Mouse (Mus musculus) embryonic facial prominence, embryonic 15.5 days (tissue): ENCODE data around the gene Hist2h3c1. TPM values are rescaled to one million over a fixed set of nuclear protein-coding genes. Genes with fewer than 3 reads are reported as not detected.
A peak's percentile ranks its signal among the peaks of the same experiment; 100 is the strongest.
"Not testable (repeated sequence)": the region's sequence is repeated elsewhere in the genome, so short reads cannot be mapped to it uniquely, and the experiment has no call there.

Source experiments
- ATAC-seq: fragments of 200-750 bp; cut with Nextera tagmentation; 2 replicates; pipeline ENCODE4 v1.8.0; 2017; ENCODE audit warnings: low read depth, moderate TSS enrichment; ENCODE audit not compliant: insufficient number of reproducible peaks, low FRiP score, low TSS enrichment
- H3K27ac ChIP-seq: fragments of 300-500 bp; sonication (generic); replicated peaks from 2 replicates; pipeline ENCODE4 v1.5.1; 2015; ENCODE audit warnings: mild to moderate bottlenecking, inconsistent platforms
- H3K27me3 ChIP-seq: fragments of 300-500 bp; sonication (generic); 2 replicates; pipeline ENCODE4 v1.6.1; 2015; ENCODE audit warnings: inconsistent platforms
- H3K36me3 ChIP-seq: fragments of 300-500 bp; sonication (generic); 2 replicates; pipeline ENCODE4 v1.6.1; 2015; ENCODE audit warnings: mild to moderate bottlenecking, inconsistent platforms
- H3K4me1 ChIP-seq: fragments of 300-500 bp; sonication (generic); 2 replicates; pipeline ENCODE4 v1.6.1; 2015; ENCODE audit warnings: inconsistent platforms
- H3K4me2 ChIP-seq: fragments of 300-500 bp; sonication (generic); replicated peaks from 2 replicates; pipeline ENCODE4 v1.6.1; 2015; ENCODE audit warnings: mild to moderate bottlenecking, inconsistent platforms
- H3K4me3 ChIP-seq: fragments of 300-500 bp; sonication (generic); replicated peaks from 2 replicates; pipeline ENCODE4 v1.5.1; 2015; ENCODE audit warnings: mild to moderate bottlenecking, inconsistent platforms
- H3K9ac ChIP-seq: fragments of 300-500 bp; sonication (generic); 2 replicates; pipeline ENCODE4 v1.6.1; 2015; ENCODE audit warnings: inconsistent platforms
- H3K9me3 ChIP-seq: fragments of 300-500 bp; sonication (generic); replicated peaks from 2 replicates; pipeline ENCODE4 v1.6.1; 2016; ENCODE audit warnings: inconsistent platforms
- WGBS: fragments of 180-500 bp; shearing (Covaris S2); methylation state at CpG from one replicate; pipeline ENCODE4 v1.1.7; 2015; 5-methylcytosine and 5-hydroxymethylcytosine counted together
- polyA plus RNA-seq: library from polyadenylated mRNA; unstranded; fragments of >200 nt; fragmentation: Nextera tagmentation; extraction: Ambion mirVana; gene quantifications from 2 replicates; pipeline ENCODE4 v1.2.1, GENCODE M21; 2015

Gene Hist2h3c1
- polyA plus RNA-seq, 1 experiment from 2014 or later, result 1.6 TPM

GRCm38 (mm10) chr3:96235836-96236235 lies 10.6 kb upstream of the Hist2h3c1 start:
- WGBS, result 53% methylated on average over 3 of the region's 3 CpGs
- H3K27ac ChIP-seq, result no peak overlapping the region
- H3K27me3 ChIP-seq, result no peaks in the 10 kb centered on the region
- no peak overlapping the region for H3K4me2 ChIP-seq
- H3K4me3 ChIP-seq, result no peak overlapping the region
- no peak for ATAC-seq
- no peaks in the 10 kb centered on the region for H3K36me3 ChIP-seq
- peaks cover 16% of the 10 kb centered on the region for H3K4me1 ChIP-seq
- no peaks in the 10 kb centered on the region for H3K9me3 ChIP-seq
- no peak overlapping the region for H3K9ac ChIP-seq

GRCm38 (mm10) chr3:96236834-96237334 lies 9.6 kb upstream of the Hist2h3c1 start:
- Histone ChIP-seq H3K27ac (no peak overlapping the region), H3K27me3 (no peaks in the 10 kb centered on the region), H3K36me3 (no peaks in the 10 kb centered on the region), H3K9me3 (no peaks in the 10 kb centered on the region), H3K9ac (peak overlapping the region; percentile 44; the same call in 1 of the 2 replicates), H3K4me1 (peaks cover 19% of the 10 kb centered on the region), H3K4me3 (peak overlapping the region; percentile 45), H3K4me2 (peak overlapping the region; percentile 50)
- WGBS, result 70% methylated on average over 4 of the region's 4 CpGs
- no peak for ATAC-seq

- no peaks in the 10 kb centered on the region for H3K9me3 ChIP-seq
- H3K4me2 ChIP-seq, result peak overlapping the region; percentile 50
- WGBS, result 12% methylated on average over 7 of the region's 7 CpGs
- H3K36me3 ChIP-seq, result no peaks in the 10 kb centered on the region
- peak overlapping the region; percentile 45 for H3K4me3 ChIP-seq
- H3K27ac ChIP-seq, result peak overlapping the region; percentile 65
- H3K4me1 ChIP-seq, result peaks cover 21% of the 10 kb centered on the region
- no peak for ATAC-seq
- no peaks in the 10 kb centered on the region for H3K27me3 ChIP-seq
- peak overlapping the region; percentile 44 for H3K9ac ChIP-seq
Observed at GRCm38 (mm10) chr3:96237335-96237903, 9.1 kb upstream of the Hist2h3c1 start.

GRCm38 (mm10) chr3:96237904-96238511 lies 8.5 kb upstream of the Hist2h3c1 start:
- no peaks in the 10 kb centered on the region for H3K9me3 ChIP-seq
- H3K27ac ChIP-seq, result peak overlapping the region; percentile 80
- no peaks in the 10 kb centered on the region for H3K27me3 ChIP-seq
- H3K4me1 ChIP-seq, result peaks cover 25% of the 10 kb centered on the region
- peak overlapping the region; percentile 45 for H3K4me3 ChIP-seq
- peak overlapping the region; percentile 44 for H3K9ac ChIP-seq
- 1% methylated on average over 12 of the region's 12 CpGs for WGBS
- H3K4me2 ChIP-seq, result peak overlapping the region; percentile 50
- no peak for ATAC-seq
- no peaks in the 10 kb centered on the region for H3K36me3 ChIP-seq

GRCm38 (mm10) chr3:96238954-96239793 lies 7.3 kb upstream of the Hist2h3c1 start, which contains the start of gene Hist2h3c2:
Hist2h3c2 (minus strand) TSS chr3:96239127.
- Histone ChIP-seq H3K4me3 (peak within 1 kb of the TSS; percentile 45), H3K4me1 (peaks cover 29% of the 10 kb centered on the region), H3K9ac (peak within 1 kb of the TSS; percentile 44), H3K4me2 (peak within 1 kb of the TSS; percentile 50), H3K27ac (peak within 1 kb of the TSS; percentile 84)
- not testable (repeated sequence) for H3K27me3 ChIP-seq, H3K9me3 ChIP-seq, H3K36me3 ChIP-seq
- 0% methylated on average over 14 of the region's 68 CpGs for WGBS
- ATAC-seq, result peak; percentile 92

GRCm38 (mm10) chr3:96239949-96240798 lies 6.3 kb upstream of the Hist2h3c1 start, which contains the start of gene Hist2h2aa2:
Hist2h2aa2 (minus strand) TSS chr3:96240276.
- Histone ChIP-seq H3K9ac (peak within 1 kb of the TSS; percentile 18; the same call in 1 of the 2 replicates), H3K4me3 (peak within 1 kb of the TSS; percentile 38), H3K27ac (peak within 1 kb of the TSS; percentile 91), H3K4me2 (peak within 1 kb of the TSS; percentile 39), H3K4me1 (peaks cover 34% of the 10 kb centered on the region)
- H3K36me3 ChIP-seq, H3K27me3 ChIP-seq, H3K9me3 ChIP-seq: not testable (repeated sequence)
- WGBS, result 3% methylated on average over 31 of the region's 85 CpGs
- ATAC-seq, result peak; percentile 89

- Histone ChIP-seq H3K36me3 (no peaks in the 10 kb centered on the region), H3K9ac (peak overlapping the region; percentile 18; the same call in 1 of the 2 replicates), H3K27me3 (no peaks in the 10 kb centered on the region), H3K4me1 (peaks cover 34% of the 10 kb centered on the region), H3K9me3 (no peaks in the 10 kb centered on the region), H3K4me3 (peak overlapping the region; percentile 32), H3K27ac (peak overlapping the region; percentile 91), H3K4me2 (peak overlapping the region; percentile 39)
- 76% methylated on average over 9 of the region's 9 CpGs for WGBS
- ATAC-seq, result no peak
Observed at GRCm38 (mm10) chr3:96240799-96241197, 5.7 kb upstream of the Hist2h3c1 start.

- peaks cover 30% of the 10 kb centered on the region for H3K4me1 ChIP-seq
Observed at GRCm38 (mm10) chr3:96243921-96244572, 2.4 kb upstream of the Hist2h3c1 start.

GRCm38 (mm10) chr3:96245003-96245886 lies 1.2 kb upstream of the Hist2h3c1 start, which contains the start of gene Hist2h2aa1:
Hist2h2aa1 (plus strand) TSS chr3:96245497.
- H3K27me3 ChIP-seq, H3K36me3 ChIP-seq, H3K9me3 ChIP-seq: not testable (repeated sequence)
- peak within 1 kb of the TSS; percentile 99 for H3K27ac ChIP-seq
- peaks cover 31% of the 10 kb centered on the region for H3K4me1 ChIP-seq
- peak within 1 kb of the TSS; percentile 64 for H3K9ac ChIP-seq
- peak within 1 kb of the TSS; percentile 60 for H3K4me2 ChIP-seq
- WGBS, result 0% methylated on average over 21 of the region's 88 CpGs
- H3K4me3 ChIP-seq, result peak within 1 kb of the TSS; percentile 54
- ATAC-seq, result peak; percentile 88

More at GRCm38 (mm10) chr3:96243921-96244572, 2.4 kb upstream of the Hist2h3c1 start:
- Histone ChIP-seq H3K4me2 (peak overlapping the region; percentile 60), H3K9me3 (no peaks in the 10 kb centered on the region), H3K9ac (0 out of 2 replicates have a peak overlapping the region, but pooled peaks have one; percentile 64), H3K36me3 (no peaks in the 10 kb centered on the region), H3K27ac (peak overlapping the region; percentile 99), H3K4me3 (peak overlapping the region; percentile 54), H3K27me3 (no peaks in the 10 kb centered on the region)
- WGBS, result 75% methylated on average over 7 of the region's 7 CpGs
- no peak for ATAC-seq
